Mouse (Mus musculus): ENCODE measurements around the gene Gm5089. TPM values are rescaled to one million over a fixed set of nuclear protein-coding genes. Genes with fewer than 3 reads are reported as not detected.

Gene Gm5089
- not detected for total RNA-seq (2023)

DNA sequence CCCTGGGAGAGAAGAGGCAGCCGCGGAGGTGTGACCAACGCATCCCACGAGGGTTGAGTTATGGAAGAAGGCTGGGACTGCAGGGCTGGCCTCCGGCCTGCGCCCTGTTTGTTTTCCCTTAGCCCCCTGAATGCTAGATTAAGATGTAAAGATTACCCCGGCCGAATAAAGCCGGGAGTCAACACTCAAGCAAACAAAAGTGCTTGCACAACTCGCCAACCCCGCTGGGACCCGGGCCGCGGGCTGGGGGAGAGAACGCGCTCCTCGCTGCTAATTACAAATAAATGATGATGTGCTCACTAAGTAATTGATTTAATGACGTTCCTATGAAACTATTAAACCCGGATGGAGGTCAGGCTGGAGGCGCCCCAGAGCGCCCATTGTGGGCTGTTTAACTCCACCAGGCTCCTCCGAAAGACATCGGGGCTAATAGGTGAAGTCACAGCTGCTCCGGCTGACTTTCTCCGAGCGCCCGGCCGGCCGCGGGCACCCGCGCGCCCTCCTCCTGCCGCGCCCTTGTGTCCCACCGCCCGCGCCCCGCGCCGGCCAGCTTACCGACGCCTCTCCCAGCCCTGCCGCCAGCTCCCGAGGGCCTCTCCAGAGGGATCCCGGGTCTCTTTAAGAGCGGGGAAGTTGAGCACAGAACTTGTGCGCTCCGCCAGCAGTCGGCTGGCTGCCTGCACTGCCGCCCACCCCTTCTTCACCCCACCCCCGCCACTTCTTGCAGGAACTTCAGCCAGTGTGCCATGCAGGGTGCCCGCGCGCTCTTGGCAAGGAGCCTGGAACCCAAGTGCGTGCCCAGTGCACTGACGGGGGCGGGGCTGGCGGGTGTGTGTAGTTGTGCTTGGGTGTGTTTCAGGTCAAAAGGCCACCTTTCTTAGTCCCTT is at the start of gene Gm5089:
Gene Gm5089, minus strand, starts transcription at position 620 of the 887 bp plus-strand sequence.

DNA sequence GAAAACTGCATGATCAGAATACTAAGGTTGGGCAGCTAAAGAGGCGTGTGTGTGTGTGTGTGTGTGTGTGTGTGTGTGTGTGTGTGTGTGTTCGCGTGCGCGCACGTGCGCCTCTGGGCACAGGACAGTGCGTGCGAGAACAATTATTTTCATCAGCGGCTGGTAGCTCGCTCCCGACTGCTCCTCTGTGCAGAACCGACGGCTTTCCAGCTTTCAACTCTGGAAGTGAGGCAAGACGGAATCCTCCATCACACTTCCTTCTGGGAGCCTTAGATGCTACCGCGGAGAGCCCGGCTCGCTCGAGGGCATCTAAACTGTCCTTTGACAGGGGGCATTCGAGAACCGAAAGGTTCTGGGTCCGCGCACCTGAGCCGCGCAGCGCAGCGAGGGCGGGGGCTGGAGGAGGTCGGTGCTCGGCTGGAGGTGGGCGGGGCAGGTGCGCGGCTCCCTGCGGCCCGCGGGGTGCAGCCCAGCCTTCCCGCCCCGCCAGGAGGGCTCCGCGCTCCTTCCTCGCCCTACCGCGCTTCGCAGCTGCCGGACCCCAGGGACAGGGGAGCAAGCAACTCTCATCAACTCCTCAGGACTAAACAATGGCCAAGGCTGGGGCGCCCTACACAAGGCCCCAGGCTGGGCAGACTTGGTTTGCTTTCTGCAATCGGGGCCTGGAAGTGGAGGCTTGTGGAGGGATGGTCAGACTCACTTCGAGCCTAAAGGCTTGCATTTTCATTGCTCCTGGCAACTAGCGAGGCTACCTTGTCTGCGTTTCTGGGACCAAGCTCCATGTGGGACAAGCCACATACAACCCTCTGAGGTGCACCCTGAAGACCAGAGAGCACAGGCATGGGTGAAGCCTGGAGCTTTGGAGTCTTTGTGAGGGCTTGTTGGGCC is 39.8 kb upstream of the Gm5089 start, which contains the start of gene Gm10837:
Gene Gm10837, plus strand, starts transcription at position 146 of the 888 bp plus-strand sequence.

DNA sequence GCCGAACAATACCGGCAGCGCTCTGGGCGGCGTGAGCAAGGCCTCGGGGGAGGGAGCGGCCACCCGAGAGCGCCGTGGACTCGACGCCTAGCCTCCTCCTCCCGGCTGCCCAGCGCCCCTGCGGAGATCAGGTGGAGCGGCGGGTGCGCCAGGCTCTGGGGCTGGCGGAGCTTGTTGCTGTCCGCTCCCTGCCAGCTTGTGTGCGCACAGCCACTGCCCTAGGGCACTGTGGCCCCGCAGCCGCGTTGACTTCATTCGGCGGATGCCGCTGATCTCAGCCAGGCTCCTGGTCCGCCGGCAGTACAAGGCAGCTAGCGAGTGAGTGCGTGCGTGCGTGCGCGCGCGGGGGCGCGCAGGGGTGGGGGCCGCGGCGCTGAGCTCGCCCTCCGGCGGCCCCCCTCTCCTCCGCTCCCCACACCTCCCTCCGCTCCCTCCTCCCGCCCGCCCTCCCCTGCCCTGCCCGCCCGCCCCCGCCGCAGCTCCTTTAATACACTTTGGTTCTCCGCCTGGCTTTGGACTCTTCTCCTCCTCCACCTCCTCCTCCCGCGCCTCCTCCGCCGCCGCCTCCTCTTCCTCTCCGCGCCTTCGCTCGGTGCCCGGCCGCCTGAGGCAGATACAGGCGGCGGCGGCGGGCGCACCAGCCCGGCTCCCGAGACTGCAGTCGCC is 24.1 kb upstream of the Gm5089 start, which contains the start of gene Zic2:
Gene Zic2, plus strand, starts transcription at position 545 of the 666 bp plus-strand sequence.

DNA sequence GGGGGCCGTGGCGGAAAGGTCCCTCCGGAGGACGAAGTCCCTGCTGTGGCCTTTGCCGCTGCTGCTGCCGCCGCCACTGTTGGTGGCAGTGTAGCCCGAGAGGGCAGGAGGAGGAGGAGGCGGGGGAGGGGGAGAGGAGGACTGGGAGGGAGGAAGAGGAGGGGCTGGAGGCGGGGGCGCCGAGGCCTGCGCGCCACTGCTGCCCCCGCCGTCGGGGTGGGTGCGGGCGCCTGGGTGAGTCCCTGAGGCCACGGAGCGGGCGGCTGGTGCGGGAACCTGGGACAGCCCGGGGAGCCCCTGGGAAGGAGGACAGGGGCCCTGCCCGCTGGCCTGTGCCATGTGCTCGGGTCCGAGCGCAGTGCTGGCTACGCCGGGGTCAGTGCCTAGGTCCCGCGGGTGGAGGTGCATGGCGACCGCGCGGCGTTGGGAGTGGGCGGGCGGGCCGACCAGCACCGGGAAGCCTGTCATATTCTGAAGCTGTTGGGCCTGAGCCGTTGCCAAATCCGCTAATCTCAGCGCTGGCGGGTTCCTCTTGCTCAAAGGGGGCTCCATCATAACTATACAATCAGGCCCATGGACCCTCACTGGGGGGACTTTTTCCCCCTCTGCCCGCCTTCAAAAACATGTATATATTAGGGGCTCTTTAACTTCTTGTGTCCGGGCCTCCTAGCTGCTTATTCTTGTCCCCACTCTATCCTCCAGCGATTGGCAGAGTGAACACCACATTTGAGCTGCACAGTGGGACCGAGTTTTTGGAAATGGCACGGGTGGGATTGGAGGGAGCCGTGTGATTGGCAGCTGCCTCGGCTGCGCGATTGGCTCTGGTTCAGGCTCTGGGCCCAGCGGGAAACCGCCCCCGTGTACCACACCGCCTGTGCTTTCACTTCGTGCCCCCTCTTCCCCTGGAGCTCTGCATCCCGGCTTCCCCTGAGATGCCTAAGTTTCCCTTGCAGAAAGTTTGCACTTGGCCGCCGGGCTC is 14.1 kb upstream of the Gm5089 start, which contains the start of gene Zic5:
Gene Zic5, minus strand, starts transcription at position 915 of the 979 bp plus-strand sequence.

Other genes starting within 250 kb of the Gm5089 start
- not detected for gene Zic5, start 14.6 kb upstream of the Gm5089 start, total RNA-seq (2023)
- not detected for gene Zic2, start 24.3 kb upstream of the Gm5089 start, total RNA-seq (2023)
- gene Gm10837, start 39.5 kb upstream of the Gm5089 start, total RNA-seq (2023): not detected
- gene Pcca, start 83.2 kb upstream of the Gm5089 start, total RNA-seq (2023): 10 to 100 TPM; 33.5 to 37.5 TPM